Mouse (Mus musculus) thymus, adult 2 months (tissue): Measurements from ENCODE around the gene Il21r. TPM values are rescaled to one million over a fixed set of nuclear protein-coding genes. Genes with fewer than 3 reads are reported as not detected.

Experiments
- DNase-seq: peaks from one replicate; pipeline ENCODE4 v3.0.0; 2021
- H3K27ac ChIP-seq: fragments of 200-500 bp; 2 replicates; pipeline ENCODE4 v1.5.1; 2012; ENCODE audit warnings: low read length, control low read depth; ENCODE audit not compliant: control insufficient read depth, insufficient read depth
- H3K27me3 ChIP-seq: fragments of 200-500 bp; 2 replicates; pipeline ENCODE4 v1.6.1; 2012; ENCODE audit warnings: mild to moderate bottlenecking, low read length, moderate library complexity, mixed read lengths; ENCODE audit not compliant: control insufficient read depth, insufficient read depth
- H3K36me3 ChIP-seq: fragments of 200-500 bp; 2 replicates; pipeline ENCODE4 v1.6.1; 2012; ENCODE audit warnings: mild to moderate bottlenecking, low read length, moderate library complexity; ENCODE audit not compliant: control insufficient read depth, insufficient read depth
- H3K4me1 ChIP-seq: fragments of 200-500 bp; replicated peaks from 2 replicates; pipeline ENCODE4 v1.6.1; 2012; ENCODE audit warnings: low read length; ENCODE audit not compliant: control insufficient read depth, insufficient read depth
- H3K4me3 ChIP-seq: fragments of 200-500 bp; 2 replicates; pipeline ENCODE4 v1.5.1; 2012; ENCODE audit warnings: mild to moderate bottlenecking, low read length, control low read depth, moderate library complexity; ENCODE audit not compliant: control insufficient read depth, insufficient read depth
- CTCF ChIP-seq: fragments of 200-500 bp; IDR thresholded peaks from 2 replicates; pipeline ENCODE4 v1.5.1; 2012; ENCODE audit warnings: mild to moderate bottlenecking, control low read depth, low read length, moderate library complexity, borderline replicate concordance; ENCODE audit not compliant: control insufficient read depth, poor library complexity, insufficient read depth; ENCODE audit errors: extremely low read depth
- POLR2A ChIP-seq: fragments of 200-500 bp; IDR thresholded peaks from 2 replicates; pipeline ENCODE4 v1.6.1; 2012; ENCODE audit warnings: mild to moderate bottlenecking, low read length, control low read depth, moderate library complexity; ENCODE audit not compliant: control insufficient read depth, poor library complexity, insufficient read depth; ENCODE audit errors: extremely low read depth
- WGBS: fragments of 180-500 bp; shearing (Covaris S2); methylation state at CpG from one replicate; pipeline ENCODE4 v1.1.7; 2018; 5-methylcytosine and 5-hydroxymethylcytosine counted together
- polyA plus RNA-seq: library from polyadenylated mRNA; depleted of rRNA; stranded (reverse); fragments of >200 nt; gene quantifications from 2 replicates; pipeline ENCODE4 v1.2.3, GENCODE M21; 2012; rRNA removed

Il21r gene
- polyA plus RNA-seq: 177 and 188 TPM in 2 replicates

- Histone ChIP-seq H3K27ac (peak within 1 kb of the TSS; percentile 96), H3K36me3 (no peaks in the 10 kb centered on the region), H3K4me3 (peak within 1 kb of the TSS; percentile 77), H3K4me1 (peaks cover 82% of the 10 kb centered on the region), H3K27me3 (no peaks in the 10 kb centered on the region)
- TF ChIP-seq POLR2A (peak; percentile 77), CTCF (0 out of 2 replicates have a peak, but pooled peaks have one; percentile 20)
- WGBS: 7% methylated on average over 11 of the region's 11 CpGs
- DNase-seq: peak; percentile 80
Measured at GRCm38 (mm10) chr7:125603185-125603631, at the start of gene Il21r. Gene Il21r, plus strand, starts transcription at chr7:125603429.

GRCm38 (mm10) chr7:125553653-125554428 is 49.4 kb upstream of the Il21r start:
- TF ChIP-seq CTCF (no peak), POLR2A (no peak)
- Histone ChIP-seq H3K36me3 (no peaks in the 10 kb centered on the region), H3K27ac (peak overlapping the region; percentile 73), H3K4me1 (peaks cover 67% of the 10 kb centered on the region), H3K4me3 (peak overlapping the region; percentile 78), H3K27me3 (no peaks in the 10 kb centered on the region)
- peak; percentile 18 for DNase-seq
- WGBS: 62% methylated on average over 13 of the region's 13 CpGs

- peak; percentile 36 for DNase-seq
- no peaks in the 10 kb centered on the region for H3K27me3 ChIP-seq
- no peaks in the 10 kb centered on the region for H3K36me3 ChIP-seq
- H3K4me1 ChIP-seq: peaks cover 74% of the 10 kb centered on the region
- H3K27ac ChIP-seq: peak overlapping the region; percentile 73
- H3K4me3 ChIP-seq: peak overlapping the region; percentile 78
- TF ChIP-seq POLR2A (no peak), CTCF (no peak)
- whole genome bisulfite sequencing: 47% methylated on average over 9 of the region's 9 CpGs
Measured at GRCm38 (mm10) chr7:125554456-125555114, 48.6 kb upstream of the Il21r start.

GRCm38 (mm10) chr7:125555351-125555872 is 47.8 kb upstream of the Il21r start:
- WGBS: 30% methylated on average over 7 of the region's 7 CpGs
- H3K36me3 ChIP-seq: no peaks in the 10 kb centered on the region
- H3K4me1 ChIP-seq: peaks cover 82% of the 10 kb centered on the region

GRCm38 (mm10) chr7:125556096-125556495 is 47.1 kb upstream of the Il21r start:
- Histone ChIP-seq H3K27me3 (no peaks in the 10 kb centered on the region), H3K36me3 (no peaks in the 10 kb centered on the region), H3K4me1 (peaks cover 88% of the 10 kb centered on the region), H3K27ac (peak overlapping the region; percentile 96), H3K4me3 (peak overlapping the region; percentile 42)
- DNase-seq: peak; percentile 24
- 3% methylated on average over 4 of the region's 4 CpGs for WGBS
- no peak for TF ChIP-seq POLR2A
- no peak for TF ChIP-seq CTCF

More at GRCm38 (mm10) chr7:125555351-125555872, 47.8 kb upstream of the Il21r start:
- peak; percentile 36 for DNase-seq
- H3K27ac ChIP-seq: peak overlapping the region; percentile 96
- TF ChIP-seq POLR2A: no peak
- no peak for TF ChIP-seq CTCF
- H3K4me3 ChIP-seq: peak overlapping the region; percentile 42
- no peaks in the 10 kb centered on the region for H3K27me3 ChIP-seq

- Histone ChIP-seq H3K4me3 (peak overlapping the region; percentile 23), H3K27ac (peak overlapping the region; percentile 96), H3K36me3 (no peaks in the 10 kb centered on the region), H3K4me1 (peaks cover 89% of the 10 kb centered on the region), H3K27me3 (no peaks in the 10 kb centered on the region)
- DNase-seq: peak; percentile 86
- TF ChIP-seq CTCF: no peak
- no peak for TF ChIP-seq POLR2A
- 5% methylated on average over 8 of the region's 8 CpGs for WGBS
Measured at GRCm38 (mm10) chr7:125556865-125557264, 46.4 kb upstream of the Il21r start.
